Mouse (Mus musculus): ENCODE measurements at regions not wholly inside any gene's neighbourhood (a gene's known extent, or its start where the extent isn't known, plus 50 kb on each side); places are given as distances from the start of the nearest gene placed in this dataset.

DNA sequence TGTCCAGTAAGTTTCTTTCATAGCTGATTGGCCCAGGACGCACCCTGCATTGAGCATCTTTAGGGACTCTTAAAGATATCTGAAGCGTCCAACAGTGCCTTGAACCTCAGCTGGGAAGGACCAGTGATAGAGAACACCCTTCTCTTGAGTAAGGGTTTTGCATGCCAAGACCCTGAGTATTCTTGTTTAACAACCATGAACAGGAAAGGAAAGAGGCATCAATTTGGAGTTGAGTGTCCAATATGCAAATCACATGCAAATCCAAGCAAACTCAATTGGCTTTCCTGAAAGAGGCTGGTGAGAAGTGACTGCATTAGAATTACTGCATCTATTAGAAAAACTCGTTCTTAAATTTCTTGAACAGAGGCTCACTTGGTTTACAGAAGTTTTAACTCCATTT, 220.0 kb upstream of the A1bg start:
- TF ChIP-seq CTCF (conservative IDR thresholded peaks at IDR 0.05 in 1 of 2, IDR thresholded peaks at IDR 0.05 in 1 of 2; ENCODE audit: low read depth in 2 of 2, low read length in 2 of 2) (no peak), POLR2A (IDR thresholded peaks at IDR 0.05; ENCODE audit: low read depth, low read length) (no peak), USF1 (IDR thresholded peaks at IDR 0.05; ENCODE audit: low read depth, low read length) (no peak), PAX5 (IDR thresholded peaks at IDR 0.05; ENCODE audit: low read length) (no peak), HCFC1 (IDR thresholded peaks at IDR 0.05; ENCODE audit: low read depth, low read length) (no peak), ZKSCAN1 (IDR thresholded peaks at IDR 0.05; ENCODE audit: borderline replicate concordance, low read depth, low read length) (no peak), EP300 (IDR thresholded peaks at IDR 0.05; ENCODE audit: low read length) (no peak), SIN3A (IDR thresholded peaks at IDR 0.05; ENCODE audit: low read length) (no peak), ZMIZ1 (IDR thresholded peaks at IDR 0.05; ENCODE audit: low read depth, low read length) (no peak), TBP (conservative IDR thresholded peaks at IDR 0.05; ENCODE audit: low read depth, low read length) (no peak), GABPA (IDR thresholded peaks at IDR 0.05; ENCODE audit: insufficient replicate concordance, low read depth, low read length) (no peak), TCF12 (IDR thresholded peaks at IDR 0.05; ENCODE audit: low read depth, low read length) (no peak)

Data from CH12.LX (cell line).